Mouse (Mus musculus) lung, embryonic 15.5 days (tissue): Measurements from ENCODE around the gene Ripply2. TPM values are rescaled to one million over a fixed set of nuclear protein-coding genes. Genes with fewer than 3 reads are reported as not detected.

ENCODE experiments used
- ATAC-seq: fragments of 200-750 bp; cut with Nextera tagmentation; 2 replicates; pipeline ENCODE4 v1.8.0; 2017; ENCODE audit warnings: moderate number of reproducible peaks, borderline replicate concordance; ENCODE audit not compliant: low FRiP score, low TSS enrichment; ENCODE audit errors: extremely low read depth
- H3K27ac ChIP-seq: fragments of 300-500 bp; sonication (generic); 2 replicates; pipeline ENCODE4 v1.5.1; 2015; ENCODE audit warnings: moderate library complexity, mild to moderate bottlenecking, inconsistent platforms
- H3K27me3 ChIP-seq: fragments of 300-500 bp; sonication (generic); 2 replicates; pipeline ENCODE4 v1.6.1; 2015; ENCODE audit warnings: inconsistent platforms
- H3K36me3 ChIP-seq: fragments of 300-500 bp; sonication (generic); 2 replicates; pipeline ENCODE4 v1.6.1; 2015; ENCODE audit warnings: inconsistent platforms
- H3K4me1 ChIP-seq: fragments of 300-500 bp; sonication (generic); 2 replicates; pipeline ENCODE4 v1.6.1; 2015; ENCODE audit warnings: inconsistent platforms
- H3K4me2 ChIP-seq: fragments of 300-500 bp; sonication (generic); 2 replicates; pipeline ENCODE4 v1.6.1; 2015; ENCODE audit warnings: inconsistent platforms, mild to moderate bottlenecking, moderate library complexity
- H3K4me3 ChIP-seq: fragments of 300-500 bp; sonication (generic); 2 replicates; pipeline ENCODE4 v1.5.1; 2015; ENCODE audit warnings: mild to moderate bottlenecking, inconsistent platforms
- H3K9ac ChIP-seq: fragments of 300-500 bp; sonication (generic); 2 replicates; pipeline ENCODE4 v1.6.1; 2015; ENCODE audit warnings: inconsistent platforms
- H3K9me3 ChIP-seq: fragments of 300-500 bp; sonication (generic); 2 replicates; pipeline ENCODE4 v1.6.1; 2016; ENCODE audit warnings: inconsistent platforms
- WGBS: fragments of 180-500 bp; shearing (Covaris S2); methylation state at CpG from one replicate; pipeline ENCODE4 v1.1.7; 2015; 5-methylcytosine and 5-hydroxymethylcytosine counted together
- polyA plus RNA-seq: library from polyadenylated mRNA; unstranded; fragments of >200 nt; fragmentation: Nextera tagmentation; extraction: Ambion mirVana; gene quantifications from 2 replicates; pipeline ENCODE4 v1.2.1, GENCODE M21; 2015

Gene Ripply2
- polyA plus RNA-seq, 1 experiment from 2014 or later = not detected

GRCm38 (mm10) chr9:87032196-87032595 is 16.9 kb downstream of the Ripply2 start:
- Histone ChIP-seq H3K36me3 (no peaks in the 10 kb centered on the region), H3K27me3 (no peaks in the 10 kb centered on the region), H3K4me3 (no peak overlapping the region), H3K4me1 (no peaks in the 10 kb centered on the region), H3K9ac (no peak overlapping the region), H3K9me3 (no peaks in the 10 kb centered on the region), H3K27ac (no peak overlapping the region), H3K4me2 (no peak overlapping the region)
- ATAC-seq = no peak
- 85% methylated on average over 4 of the region's 4 CpGs for WGBS

DNA sequence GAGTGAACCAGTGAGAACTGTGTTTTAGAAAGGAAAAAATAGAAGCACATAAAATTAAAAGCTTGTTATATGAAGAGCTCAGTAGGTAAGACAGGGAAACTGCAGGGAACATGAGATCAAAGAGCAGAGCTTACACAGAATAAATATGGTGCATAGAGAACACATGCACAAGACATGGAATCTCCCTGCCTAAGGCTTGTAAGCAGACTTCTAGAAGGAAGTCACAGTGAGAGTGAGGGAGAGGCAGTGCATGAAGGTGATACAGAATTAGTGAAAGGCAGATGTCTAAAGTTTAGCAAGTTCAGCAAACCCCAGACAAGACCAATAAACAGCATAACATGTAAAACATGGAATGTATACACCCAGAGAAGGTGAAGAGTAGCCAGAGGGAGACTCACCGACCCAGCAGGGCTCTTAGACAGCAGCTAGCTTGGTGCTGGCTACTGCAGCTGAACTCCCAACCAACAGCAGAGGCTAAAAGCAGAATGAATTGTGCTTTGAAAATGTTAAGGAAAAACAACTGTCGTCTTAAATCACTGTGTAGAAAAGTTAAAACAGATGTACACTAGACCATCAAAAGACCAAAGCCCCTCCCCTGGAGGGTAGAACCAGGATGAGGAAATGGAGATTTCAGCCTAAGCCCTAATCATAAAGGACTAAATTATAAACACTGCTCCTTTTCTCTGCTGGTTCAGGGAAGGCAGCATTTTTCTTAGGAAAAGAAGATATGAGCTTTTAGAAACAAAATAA is 19.7 kb downstream of the Ripply2 start:
- no peaks in the 10 kb centered on the region for H3K27me3 ChIP-seq
- WGBS = 32% methylated on average over 2 of the region's 2 CpGs
- no peaks in the 10 kb centered on the region for H3K4me1 ChIP-seq
- H3K9me3 ChIP-seq = no peaks in the 10 kb centered on the region
- H3K4me3 ChIP-seq = no peak overlapping the region
- H3K36me3 ChIP-seq = no peaks in the 10 kb centered on the region
- no peak overlapping the region for H3K4me2 ChIP-seq
- no peak for ATAC-seq
- H3K27ac ChIP-seq = no peak overlapping the region
- H3K9ac ChIP-seq = no peak overlapping the region

- no peaks in the 10 kb centered on the region for H3K36me3 ChIP-seq
These were observed 34.1 kb downstream of the Ripply2 start for GRCm38 (mm10) chr9:87049425-87049824.

DNA sequence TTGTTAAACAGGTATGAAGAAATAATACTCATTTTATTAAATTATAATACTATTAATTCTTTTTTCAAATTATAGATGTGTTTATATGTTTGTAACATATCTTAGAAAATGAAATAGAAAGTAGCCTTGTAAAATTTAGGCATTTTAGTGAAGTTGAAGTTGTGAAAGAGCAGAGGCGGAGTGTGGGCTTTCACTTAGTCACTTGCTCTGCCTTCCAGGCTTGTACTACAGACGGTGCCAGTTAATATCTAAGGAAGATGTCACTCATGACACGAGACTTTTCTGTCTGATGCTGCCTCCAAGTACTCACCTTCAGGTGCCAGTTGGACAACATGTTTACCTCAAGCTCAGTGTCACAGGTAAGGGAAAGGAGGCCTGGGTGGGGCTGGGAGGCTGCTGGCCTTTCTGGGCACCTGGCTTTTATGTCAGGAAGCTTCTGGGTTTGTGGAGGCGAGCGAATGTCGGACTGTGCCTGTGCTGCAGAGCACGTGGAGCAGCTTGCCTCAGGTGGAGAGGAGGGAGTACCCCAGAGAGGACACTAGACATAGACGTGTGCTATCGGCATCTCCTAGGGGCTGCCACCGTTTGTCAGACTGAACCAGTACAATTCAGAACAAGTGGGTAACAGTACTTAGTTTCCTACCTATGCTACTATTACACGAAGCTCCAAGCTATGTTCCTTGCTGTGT is 40.4 kb downstream of the Ripply2 start:
- Histone ChIP-seq H3K27ac (no peak overlapping the region), H3K9ac (no peak overlapping the region), H3K9me3 (no peaks in the 10 kb centered on the region), H3K4me3 (no peak overlapping the region), H3K36me3 (0 out of 2 replicates have a peak, but pooled peaks cover 3% of the 10 kb centered on the region), H3K4me2 (no peak overlapping the region), H3K27me3 (no peaks in the 10 kb centered on the region), H3K4me1 (no peaks in the 10 kb centered on the region)
- WGBS = 88% methylated on average over 11 of the region's 11 CpGs
- no peak for ATAC-seq

More at GRCm38 (mm10) chr9:87049425-87049824, 34.1 kb downstream of the Ripply2 start:
- Histone ChIP-seq H3K27me3 (no peaks in the 10 kb centered on the region), H3K27ac (no peak overlapping the region), H3K4me3 (no peak overlapping the region), H3K4me2 (no peak overlapping the region), H3K9me3 (no peaks in the 10 kb centered on the region), H3K4me1 (no peaks in the 10 kb centered on the region), H3K9ac (no peak overlapping the region)
- 73% methylated on average over 4 of the region's 4 CpGs for WGBS
- no peak for ATAC-seq

GRCm38 (mm10) chr9:87062337-87062736 is 47.0 kb downstream of the Ripply2 start:
- H3K4me3 ChIP-seq = no peak overlapping the region
- H3K9ac ChIP-seq = no peak overlapping the region
- no peak overlapping the region for H3K27ac ChIP-seq
- no peak for ATAC-seq
- H3K36me3 ChIP-seq = 0 out of 2 replicates have a peak, but pooled peaks cover 4% of the 10 kb centered on the region
- no peaks in the 10 kb centered on the region for H3K27me3 ChIP-seq
- H3K4me2 ChIP-seq = no peak overlapping the region
- 73% methylated on average over 5 of the region's 5 CpGs for WGBS
- H3K4me1 ChIP-seq = no peaks in the 10 kb centered on the region
- H3K9me3 ChIP-seq = no peaks in the 10 kb centered on the region

- no peaks in the 10 kb centered on the region for H3K9me3 ChIP-seq
- 57% methylated on average over 1 of the region's 1 CpGs for WGBS
- H3K4me1 ChIP-seq = no peaks in the 10 kb centered on the region
- H3K27me3 ChIP-seq = no peaks in the 10 kb centered on the region
- no peak overlapping the region for H3K4me2 ChIP-seq
- H3K27ac ChIP-seq = no peak overlapping the region
- H3K4me3 ChIP-seq = no peak overlapping the region
- no peak for ATAC-seq
- H3K9ac ChIP-seq = no peak overlapping the region
- peaks cover 17% of the 10 kb centered on the region for H3K36me3 ChIP-seq
These were observed 52.8 kb downstream of the Ripply2 start for GRCm38 (mm10) chr9:87068160-87068559.

Other genes with a start within 250 kb of the Ripply2 start
- 3.9 and 5.8 TPM in 2 replicates for gene Snap91, start 134.9 kb upstream of the Ripply2 start, polyA plus RNA-seq
- 54.1 and 55.8 TPM in 2 replicates for gene Cyb5r4, start 6.5 kb downstream of the Ripply2 start, polyA plus RNA-seq
- 0.08 and 0.25 TPM in 2 replicates for gene Mrap2, start 128.8 kb downstream of the Ripply2 start, polyA plus RNA-seq
- 6.4 TPM in 2 replicates for gene Cep162, start 240.0 kb downstream of the Ripply2 start, polyA plus RNA-seq